Mouse (Mus musculus) liver, embryonic 12.5 days (tissue): ENCODE results near the gene Ngef. TPM values are rescaled to one million over a fixed set of nuclear protein-coding genes. Genes with fewer than 3 reads are reported as not detected.

Experiments
- ATAC-seq: fragments of 200-750 bp; cut with Nextera tagmentation; 2 replicates; pipeline ENCODE4 v1.8.0; 2017; ENCODE audit warnings: moderate number of reproducible peaks, mild to moderate bottlenecking, moderate library complexity
- H3K27ac ChIP-seq: fragments of 300-500 bp; sonication (generic); 2 replicates; pipeline ENCODE4 v1.5.1; 2016; ENCODE audit warnings: mild to moderate bottlenecking
- H3K27me3 ChIP-seq: fragments of 300-500 bp; sonication (generic); replicated peaks from 2 replicates; pipeline ENCODE4 v1.6.1; 2016; ENCODE audit warnings: mild to moderate bottlenecking, moderate library complexity
- H3K36me3 ChIP-seq: fragments of 300-500 bp; sonication (generic); 2 replicates; pipeline ENCODE4 v1.6.1; 2016; ENCODE audit warnings: mild to moderate bottlenecking, moderate library complexity
- H3K4me1 ChIP-seq: fragments of 300-500 bp; sonication (generic); 2 replicates; pipeline ENCODE4 v1.6.1; 2016
- H3K4me2 ChIP-seq: fragments of 300-500 bp; sonication (generic); 2 replicates; pipeline ENCODE4 v1.6.1; 2016; ENCODE audit warnings: mild to moderate bottlenecking, moderate library complexity
- H3K4me3 ChIP-seq: fragments of 300-500 bp; sonication (generic); 2 replicates; pipeline ENCODE4 v1.5.1; 2016; ENCODE audit warnings: mild to moderate bottlenecking, moderate library complexity
- H3K9ac ChIP-seq: fragments of 300-500 bp; sonication (generic); 2 replicates; pipeline ENCODE4 v1.6.1; 2016; ENCODE audit warnings: mild to moderate bottlenecking, moderate library complexity
- H3K9me3 ChIP-seq: fragments of 300-500 bp; sonication (generic); replicated peaks from 2 replicates; pipeline ENCODE4 v1.6.1; 2016; ENCODE audit warnings: mild to moderate bottlenecking, moderate library complexity
- WGBS: fragments of 180-500 bp; shearing (Covaris S2); methylation state at CpG from one replicate; pipeline ENCODE4 v1.1.7; 2016; ENCODE audit not compliant: insufficient replicate concordance; 5-methylcytosine and 5-hydroxymethylcytosine counted together
- polyA plus RNA-seq: library from polyadenylated mRNA; unstranded; fragments of >200 nt; fragmentation: Nextera tagmentation; extraction: Ambion mirVana; gene quantifications from 2 replicates; pipeline ENCODE4 v1.2.1, GENCODE M21; 2016

The Ngef gene
- polyA plus RNA-seq, 1 experiment from 2014 or later: 2.5 TPM

GRCm38 (mm10) chr1:87509561-87510165 lies 64.0 kb downstream of the Ngef start, which contains the start of gene Neu2:
Gene Neu2 (plus strand): TSS chr1:87509889.
- Histone ChIP-seq H3K27ac (no peak within 1 kb of the TSS), H3K4me2 (peak within 1 kb of the TSS; percentile 80)
- no peak for ATAC-seq

GRCm38 (mm10) chr1:87508591-87509560 lies 64.8 kb downstream of the Ngef start:
- no peak overlapping the region for H3K9ac ChIP-seq
- H3K4me3 ChIP-seq: 0 out of 2 replicates have a peak overlapping the region, but pooled peaks have one; percentile 56
- WGBS: 14% methylated on average over 26 of the region's 26 CpGs
- ATAC-seq: no peak
- no peaks in the 10 kb centered on the region for H3K36me3 ChIP-seq
- no peak overlapping the region for H3K27ac ChIP-seq
- H3K27me3 ChIP-seq: peaks cover 85% of the 10 kb centered on the region
- H3K9me3 ChIP-seq: no peaks in the 10 kb centered on the region
- H3K4me1 ChIP-seq: peaks cover 8% of the 10 kb centered on the region
- H3K4me2 ChIP-seq: peak overlapping the region; percentile 80

More at GRCm38 (mm10) chr1:87509561-87510165, 64.0 kb downstream of the Ngef start, which contains the start of gene Neu2:
- Histone ChIP-seq H3K36me3 (no peaks in the 10 kb centered on the region), H3K9ac (0 out of 2 replicates have a peak within 1 kb of the TSS, but pooled peaks have one; percentile 31), H3K27me3 (peaks cover 77% of the 10 kb centered on the region), H3K4me3 (peak within 1 kb of the TSS; percentile 56), H3K9me3 (no peaks in the 10 kb centered on the region), H3K4me1 (peaks cover 8% of the 10 kb centered on the region)
- WGBS: 4% methylated on average over 56 of the region's 56 CpGs

GRCm38 (mm10) chr1:87507857-87508256 lies 65.8 kb downstream of the Ngef start:
- 49% methylated on average over 6 of the region's 6 CpGs for WGBS
- peaks cover 8% of the 10 kb centered on the region for H3K4me1 ChIP-seq
- no peak overlapping the region for H3K9ac ChIP-seq
- no peaks in the 10 kb centered on the region for H3K36me3 ChIP-seq
- peaks cover 85% of the 10 kb centered on the region for H3K27me3 ChIP-seq
- no peak overlapping the region for H3K4me2 ChIP-seq
- H3K9me3 ChIP-seq: no peaks in the 10 kb centered on the region
- ATAC-seq: no peak
- no peak overlapping the region for H3K27ac ChIP-seq
- H3K4me3 ChIP-seq: no peak overlapping the region

DNA sequence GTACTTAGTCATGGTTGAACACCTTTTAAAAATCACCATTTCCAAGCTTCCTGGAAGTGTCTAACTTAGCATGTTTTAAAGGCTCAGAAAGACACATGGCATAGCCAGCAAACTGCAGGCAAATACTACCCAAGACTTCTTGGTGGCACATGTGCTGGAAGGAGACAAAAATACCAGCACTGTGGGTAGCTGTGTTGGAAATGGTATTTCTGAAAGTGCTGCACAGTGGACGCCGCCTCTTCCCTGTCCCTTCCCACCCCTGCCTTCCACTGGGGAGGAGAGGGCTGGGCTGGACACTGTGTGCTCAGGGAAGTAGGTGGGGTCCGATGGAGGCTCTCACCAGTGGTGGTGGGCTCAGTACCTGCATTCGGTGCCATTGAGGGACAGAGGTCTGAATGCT lies 68.1 kb downstream of the Ngef start:
- ATAC-seq: no peak
- Histone ChIP-seq H3K4me3 (no peak overlapping the region), H3K9ac (no peak overlapping the region), H3K27ac (no peak overlapping the region), H3K4me2 (no peak overlapping the region), H3K27me3 (peaks cover 62% of the 10 kb centered on the region), H3K9me3 (no peaks in the 10 kb centered on the region), H3K4me1 (peaks cover 8% of the 10 kb centered on the region), H3K36me3 (no peaks in the 10 kb centered on the region)
- 68% methylated on average over 4 of the region's 4 CpGs for WGBS

DNA sequence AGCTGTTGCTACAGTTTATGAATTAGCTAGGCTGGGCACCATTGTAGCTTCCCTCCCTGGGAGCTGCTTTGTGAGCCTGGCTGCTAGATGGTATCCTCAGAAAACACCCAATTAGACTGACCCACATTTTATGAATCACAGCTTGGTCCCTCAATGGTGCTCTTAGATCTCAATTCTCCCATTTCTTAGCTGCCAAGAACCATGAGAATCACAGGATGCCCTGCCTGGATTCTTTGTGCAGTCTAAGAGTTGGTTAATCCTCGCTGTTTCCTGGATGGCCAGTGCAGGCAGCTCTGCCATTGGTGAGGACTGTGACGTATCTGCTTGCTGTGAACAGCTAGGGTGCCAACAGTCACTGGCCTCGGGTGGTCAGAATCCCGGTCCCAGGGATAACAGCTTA lies 80.1 kb downstream of the Ngef start:
- 53% methylated on average over 4 of the region's 4 CpGs for WGBS
- no peak overlapping the region for H3K4me3 ChIP-seq
- no peaks in the 10 kb centered on the region for H3K27me3 ChIP-seq
- no peak overlapping the region for H3K4me2 ChIP-seq
- no peaks in the 10 kb centered on the region for H3K4me1 ChIP-seq
- no peak overlapping the region for H3K9ac ChIP-seq
- ATAC-seq: no peak
- no peaks in the 10 kb centered on the region for H3K9me3 ChIP-seq
- H3K36me3 ChIP-seq: no peaks in the 10 kb centered on the region
- no peak overlapping the region for H3K27ac ChIP-seq

- Histone ChIP-seq H3K4me2 (no peak overlapping the region), H3K36me3 (no peaks in the 10 kb centered on the region), H3K9ac (no peak overlapping the region), H3K27ac (no peak overlapping the region), H3K4me1 (no peaks in the 10 kb centered on the region), H3K4me3 (no peak overlapping the region), H3K27me3 (no peaks in the 10 kb centered on the region), H3K9me3 (no peaks in the 10 kb centered on the region)
- WGBS: 65% methylated on average over 3 of the region's 3 CpGs
- no peak for ATAC-seq
Observed at GRCm38 (mm10) chr1:87492285-87492684, 81.4 kb downstream of the Ngef start.

DNA sequence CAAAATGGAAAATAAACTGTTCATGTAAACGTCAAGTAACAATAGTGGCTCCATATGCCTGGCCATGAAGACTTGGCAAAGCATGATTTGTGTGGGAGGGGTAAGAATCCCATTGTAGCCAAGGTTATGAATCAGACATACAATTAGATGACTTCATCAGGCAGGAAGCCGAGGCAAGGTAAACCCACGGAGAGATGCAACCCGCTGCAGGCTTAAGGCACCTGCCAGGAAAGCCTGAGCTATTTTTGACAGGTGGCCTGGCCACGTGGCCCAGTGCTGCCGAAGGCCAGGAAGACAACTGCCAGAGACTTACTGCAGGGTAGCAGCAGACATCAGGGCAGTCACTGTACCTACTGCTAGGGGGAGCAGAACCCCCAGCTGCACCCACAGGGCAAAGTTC lies 87.3 kb downstream of the Ngef start:
- H3K27me3 ChIP-seq: no peaks in the 10 kb centered on the region
- H3K4me3 ChIP-seq: no peak overlapping the region
- H3K9ac ChIP-seq: no peak overlapping the region
- WGBS: 58% methylated on average over 6 of the region's 6 CpGs
- H3K36me3 ChIP-seq: no peaks in the 10 kb centered on the region
- H3K27ac ChIP-seq: no peak overlapping the region
- H3K9me3 ChIP-seq: no peaks in the 10 kb centered on the region
- H3K4me1 ChIP-seq: no peaks in the 10 kb centered on the region
- no peak overlapping the region for H3K4me2 ChIP-seq
- ATAC-seq: no peak

DNA sequence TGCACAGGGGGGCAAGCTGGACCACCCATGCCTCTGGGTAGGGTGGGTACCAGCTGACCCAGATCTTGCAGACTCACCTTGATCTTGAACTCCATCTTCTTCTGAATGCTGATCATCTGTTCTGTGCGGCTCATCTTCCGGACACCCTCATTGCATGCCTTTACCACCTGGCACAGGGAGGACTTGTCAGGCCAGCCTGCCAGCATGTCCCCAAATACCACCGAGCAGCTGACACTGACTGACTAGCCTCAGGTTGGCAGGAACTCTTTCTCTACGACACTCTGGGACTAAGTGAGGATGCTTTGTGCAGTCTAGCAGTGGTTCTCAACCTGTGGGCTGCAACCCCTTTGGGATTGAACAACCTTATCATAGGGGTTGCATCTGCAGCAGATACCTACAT lies 91.1 kb downstream of the Ngef start:
- no peaks in the 10 kb centered on the region for H3K9me3 ChIP-seq
- 75% methylated on average over 4 of the region's 4 CpGs for WGBS
- no peak for ATAC-seq
- no peak overlapping the region for H3K27ac ChIP-seq
- H3K4me1 ChIP-seq: no peaks in the 10 kb centered on the region
- H3K4me2 ChIP-seq: no peak overlapping the region
- no peaks in the 10 kb centered on the region for H3K36me3 ChIP-seq
- no peak overlapping the region for H3K4me3 ChIP-seq
- H3K27me3 ChIP-seq: peaks cover under 1% of the 10 kb centered on the region
- H3K9ac ChIP-seq: no peak overlapping the region

- 0 out of 2 replicates have a peak, but pooled peaks have one; percentile 17 for ATAC-seq
- no peaks in the 10 kb centered on the region for H3K36me3 ChIP-seq
- H3K4me1 ChIP-seq: no peaks in the 10 kb centered on the region
- H3K4me3 ChIP-seq: peak overlapping the region; percentile 22; the same call in 1 of the 2 replicates
- H3K27me3 ChIP-seq: peaks cover 56% of the 10 kb centered on the region
- 4% methylated on average over 39 of the region's 42 CpGs for WGBS
- no peaks in the 10 kb centered on the region for H3K9me3 ChIP-seq
- no peak overlapping the region for H3K9ac ChIP-seq
- no peak overlapping the region for H3K27ac ChIP-seq
- peak overlapping the region; percentile 43 for H3K4me2 ChIP-seq
Observed at GRCm38 (mm10) chr1:87475076-87475895, 98.4 kb downstream of the Ngef start.

GRCm38 (mm10) chr1:87472576-87472975 lies 101.1 kb downstream of the Ngef start:
- ATAC-seq: no peak
- Histone ChIP-seq H3K27me3 (peaks cover 60% of the 10 kb centered on the region), H3K9ac (no peak overlapping the region), H3K4me3 (no peak overlapping the region), H3K36me3 (no peaks in the 10 kb centered on the region), H3K9me3 (no peaks in the 10 kb centered on the region), H3K4me1 (no peaks in the 10 kb centered on the region), H3K4me2 (no peak overlapping the region), H3K27ac (no peak overlapping the region)
- WGBS: 69% methylated on average over 7 of the region's 7 CpGs

DNA sequence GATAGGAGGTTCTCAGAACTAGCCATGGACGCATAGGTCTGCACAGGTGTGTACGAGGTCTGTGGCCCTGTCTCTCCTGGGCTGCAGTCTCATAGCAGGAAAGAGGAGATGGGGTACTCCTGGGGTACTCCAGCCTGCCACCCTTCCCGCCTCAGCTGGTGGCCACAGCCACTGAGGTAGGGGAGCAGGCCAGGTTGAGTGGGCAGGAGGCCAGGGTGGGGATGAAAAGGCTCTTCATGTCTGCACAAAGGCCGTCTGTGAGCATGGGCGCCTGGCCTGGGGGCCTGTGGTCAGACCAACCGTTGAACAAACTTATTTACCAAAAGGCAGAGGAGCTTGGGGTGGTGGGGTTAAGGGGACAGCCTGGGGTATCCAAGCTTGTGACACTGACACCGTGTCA lies 101.8 kb downstream of the Ngef start:
- Histone ChIP-seq H3K36me3 (no peaks in the 10 kb centered on the region), H3K4me2 (no peak overlapping the region), H3K27ac (no peak overlapping the region), H3K9me3 (no peaks in the 10 kb centered on the region), H3K4me3 (no peak overlapping the region), H3K4me1 (no peaks in the 10 kb centered on the region), H3K27me3 (peaks cover 53% of the 10 kb centered on the region), H3K9ac (no peak overlapping the region)
- no peak for ATAC-seq
- 63% methylated on average over 7 of the region's 7 CpGs for WGBS
